Mouse (Mus musculus): Measurements from ENCODE around the gene Ptch1. TPM values are rescaled to one million over a fixed set of nuclear protein-coding genes. Genes with fewer than 3 reads are reported as not detected.

The Ptch1 gene
- polyA plus RNA-seq, 1 experiment from 2014 or later: 6.8 TPM

DNA sequence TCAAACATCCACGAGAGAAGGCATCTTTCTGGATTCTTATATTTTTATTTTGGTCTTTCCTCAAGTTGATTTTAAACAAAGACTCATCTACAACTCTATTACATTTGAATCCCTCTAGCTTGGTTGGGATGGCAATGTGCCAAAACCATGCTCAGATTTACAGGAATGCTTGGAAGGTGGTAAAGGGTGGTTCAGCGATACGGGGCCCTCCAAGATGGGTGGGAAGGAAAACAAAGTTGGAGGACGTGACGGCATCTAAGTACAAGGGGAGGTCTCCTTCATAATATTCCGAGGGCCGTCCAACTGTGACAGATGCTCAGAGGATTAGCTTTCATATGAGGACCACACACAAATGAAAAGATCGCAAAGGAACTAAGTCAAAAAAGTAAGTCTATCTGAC lies 98.0 kb downstream of the Ptch1 start:
- Histone ChIP-seq H3K9ac (no peak overlapping the region), H3K4me3 (no peak overlapping the region), H3K27ac (replicated peaks) (no peak overlapping the region), H3K4me2 (0 out of 2 replicates have a peak overlapping the region, but pooled peaks have one; percentile 9), H3K27me3 (replicated peaks) (no peaks in the 10 kb centered on the region), H3K4me1 (peaks cover 15% of the 10 kb centered on the region), H3K36me3 (no peaks in the 10 kb centered on the region), H3K9me3 (no peaks in the 10 kb centered on the region)
- 58% methylated on average over 8 of the region's 8 CpGs for WGBS
- no peak for ATAC-seq (ENCODE audit: extremely low read depth, insufficient number of reproducible peaks, low FRiP score, low TSS enrichment)

Other genes with a start within 250 kb of the Ptch1 start
- gene Fancc, start 76.3 kb downstream of the Ptch1 start, polyA plus RNA-seq (2015; fragmentation: Nextera tagmentation; extraction: Ambion mirVana): 13.8 and 14.0 TPM in 2 replicates
- 12.2 and 12.8 TPM in 2 replicates for gene Ercc6l2, start 241.6 kb upstream of the Ptch1 start, polyA plus RNA-seq (2015; fragmentation: Nextera tagmentation; extraction: Ambion mirVana)